Mouse (Mus musculus) left cerebral cortex, postnatal 14 days (tissue): ENCODE results near the gene Lhx2. TPM values are rescaled to one million over a fixed set of nuclear protein-coding genes. Genes with fewer than 3 reads are reported as not detected.
A peak's percentile ranks its signal among the peaks of the same experiment; 100 is the strongest.

Experiments used
- DNase-seq, 2 experiments: peaks; one replicate each; pipeline ENCODE4 v3.0.0; 2021 to 2022; ENCODE audit warnings: low spot score in 2 of 2, mixed read lengths in 1 of 2
- intact Hi-C: fragments of 180-260 bp; cut with DNase I; formaldehyde crosslinking; loops from one replicate; pipeline ENCODE4 v1.15.1; 2025
- long read RNA-seq, 2 experiments: library from polyadenylated mRNA; stranded (forward); transcript quantifications; one replicate each; pipeline ENCODE4 v2.0.0; 2021
- total RNA-seq, 2 experiments: library from RNA; stranded (reverse); gene quantifications; 2 replicates each; pipeline ENCODE4 v1.2.3; 2021

The Lhx2 gene
- 10 to 100 TPM; 73.2 to 85.4 TPM for total RNA-seq
- long read RNA-seq, experiment 1, transcript Lhx2-201 (5 exons, 2,840 nt) = major isoform, 48 of 82 reads
- long read RNA-seq, experiment 1, transcript Lhx2-203 (5 exons, 1,696 nt) = minor isoform, 18 of 82 reads
- long read RNA-seq, experiment 1, partial matches to known transcripts = 7 of 82 reads
- long read RNA-seq, experiment 1, other reads (novel, unspliced or antisense) = 9 of 82 reads
- long read RNA-seq, experiment 2, transcript Lhx2-201 (5 exons, 2,840 nt) = major isoform, 54 of 89 reads
- long read RNA-seq, experiment 2, transcript Lhx2-203 (5 exons, 1,696 nt) = minor isoform, 14 of 89 reads
- long read RNA-seq, experiment 2, partial matches to known transcripts = 10 of 89 reads
- long read RNA-seq, experiment 2, other reads (novel, unspliced or antisense) = 11 of 89 reads

GRCm38 (mm10) chr2:38338990-38339909, at the start of gene Lhx2:
TSS of gene Lhx2 (plus strand) at chr2:38339281.
- peak in 1 of 2 experiments; percentile 21 for DNase-seq
- intact Hi-C loops = no loop called here

- no peak for DNase-seq
- intact Hi-C loops = no loop called here
These were observed 47.6 kb upstream of the Lhx2 start for GRCm38 (mm10) chr2:38291526-38291925.

GRCm38 (mm10) chr2:38295939-38296338, 43.1 kb upstream of the Lhx2 start:
- intact Hi-C loops = no loop called here
- DNase-seq = no peak

DNA sequence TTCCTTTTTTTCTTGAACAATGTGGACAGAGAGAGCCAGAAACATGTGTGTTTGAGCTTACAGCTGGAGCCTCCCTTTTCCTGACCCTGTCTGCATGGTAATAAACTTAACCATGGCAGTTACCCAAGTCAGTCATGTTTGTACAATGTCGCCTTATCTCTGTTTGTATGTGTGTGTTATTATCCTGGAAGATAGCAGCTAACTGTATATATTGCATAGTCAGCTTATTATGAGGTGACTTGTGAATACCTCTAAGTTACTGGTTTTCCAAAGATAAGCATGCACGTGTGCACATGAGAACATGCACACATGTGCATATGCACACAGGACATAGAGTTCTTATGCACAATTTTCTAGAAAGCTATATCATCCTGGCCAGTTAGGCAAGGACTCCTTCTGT, 38.1 kb upstream of the Lhx2 start:
- intact Hi-C loops = no loop called here
- DNase-seq = no peak

DNA sequence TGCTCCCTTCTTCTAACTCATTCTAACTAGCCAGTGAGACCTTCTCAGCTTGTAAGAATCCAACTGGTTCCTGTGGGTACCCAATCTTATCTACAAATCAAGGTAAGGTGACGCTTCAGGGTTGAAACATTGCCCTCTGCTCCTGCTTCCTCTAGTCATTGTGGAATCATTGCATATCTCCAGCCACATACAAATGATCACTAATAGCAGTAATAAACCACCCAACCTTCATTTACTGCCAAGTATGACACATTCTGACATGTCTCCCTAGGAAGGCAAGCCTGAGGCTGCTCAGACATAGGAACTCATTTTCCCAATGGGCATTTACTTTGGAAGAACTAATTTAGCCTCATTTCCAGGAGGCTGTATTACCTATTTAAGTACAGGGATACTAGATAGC, 33.9 kb upstream of the Lhx2 start:
- intact Hi-C loops = no loop called here
- no peak for DNase-seq

DNA sequence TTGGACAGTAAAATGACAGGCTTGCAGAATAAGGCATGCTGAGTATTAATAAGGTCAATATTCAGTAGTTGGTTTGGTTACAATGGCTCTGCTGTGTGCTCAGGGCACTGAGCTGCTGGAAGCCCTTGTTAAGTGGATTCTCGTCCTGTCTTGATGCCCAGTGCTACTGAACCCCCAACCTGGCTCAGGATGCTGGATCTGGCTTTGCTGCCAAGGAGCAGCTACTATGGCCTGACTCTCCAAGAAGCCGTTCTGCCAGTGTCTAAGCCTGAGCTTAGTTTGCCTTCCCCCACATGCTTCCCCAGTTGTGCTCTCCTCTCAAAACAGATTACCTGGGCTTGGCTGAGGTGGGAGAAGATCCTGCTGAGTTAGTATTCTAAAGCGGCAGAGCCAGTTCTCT, 26.2 kb upstream of the Lhx2 start:
- no peak for DNase-seq
- intact Hi-C loops = no loop called here

- no peak for DNase-seq
- intact Hi-C loops = no loop called here
These were observed 25.7 kb upstream of the Lhx2 start for GRCm38 (mm10) chr2:38313399-38313798.

- DNase-seq = no peak
- intact Hi-C loops = no loop called here
These were observed 20.0 kb upstream of the Lhx2 start for GRCm38 (mm10) chr2:38319086-38319485.

DNA sequence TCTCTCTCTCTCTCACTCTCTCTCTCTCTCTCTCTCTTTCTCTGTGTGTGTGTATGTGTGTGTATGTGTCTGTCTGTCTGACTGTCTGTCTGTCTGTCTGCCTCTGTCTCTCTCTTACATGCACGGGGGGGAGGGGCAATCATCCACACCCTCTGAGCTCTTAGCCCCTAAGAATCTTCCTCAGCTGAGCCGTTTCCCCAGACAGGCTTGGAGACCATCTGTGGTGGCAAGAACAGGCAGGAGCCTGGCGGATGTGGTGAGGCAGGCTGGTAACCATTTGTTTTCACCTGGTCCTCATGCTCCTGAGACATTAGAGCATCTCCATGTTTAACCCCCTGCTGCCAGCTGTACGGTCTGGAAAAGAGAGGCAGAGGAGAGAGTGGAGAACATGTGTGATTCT, 18.2 kb upstream of the Lhx2 start:
- intact Hi-C loops = no loop called here
- no peak for DNase-seq

GRCm38 (mm10) chr2:38323380-38323779, 15.7 kb upstream of the Lhx2 start:
- intact Hi-C loops = no loop called here

DNA sequence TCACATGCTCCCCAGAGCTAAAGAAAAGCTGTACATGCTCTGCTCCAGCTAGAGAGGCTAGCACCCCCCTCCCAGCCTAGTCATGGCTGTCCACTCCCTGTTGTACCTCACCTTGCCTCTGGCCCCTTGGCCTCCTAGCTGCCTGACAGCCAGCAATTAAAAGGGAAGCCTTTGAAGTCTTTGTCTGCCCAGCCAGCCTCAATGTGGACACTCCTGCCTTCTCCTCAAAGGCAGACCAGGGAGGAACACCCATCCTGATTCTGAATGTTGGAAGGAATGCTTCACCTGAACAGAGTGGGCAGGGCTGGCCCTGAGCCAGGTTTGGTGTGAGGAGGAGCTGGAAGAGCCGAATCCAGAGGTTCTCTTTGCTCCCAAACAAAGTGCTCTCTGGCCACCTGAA, 12.4 kb upstream of the Lhx2 start:
- DNase-seq = no peak
- intact Hi-C loops = no loop called here

More at GRCm38 (mm10) chr2:38323380-38323779, 15.7 kb upstream of the Lhx2 start:
- DNase-seq = no peak

GRCm38 (mm10) chr2:38333586-38334119, 5.4 kb upstream of the Lhx2 start:
- intact Hi-C loops = no loop called here
- no peak for DNase-seq

- no peak for DNase-seq
- intact Hi-C loops = no loop called here
These were observed 2.5 kb upstream of the Lhx2 start for GRCm38 (mm10) chr2:38336606-38337005.

DNA sequence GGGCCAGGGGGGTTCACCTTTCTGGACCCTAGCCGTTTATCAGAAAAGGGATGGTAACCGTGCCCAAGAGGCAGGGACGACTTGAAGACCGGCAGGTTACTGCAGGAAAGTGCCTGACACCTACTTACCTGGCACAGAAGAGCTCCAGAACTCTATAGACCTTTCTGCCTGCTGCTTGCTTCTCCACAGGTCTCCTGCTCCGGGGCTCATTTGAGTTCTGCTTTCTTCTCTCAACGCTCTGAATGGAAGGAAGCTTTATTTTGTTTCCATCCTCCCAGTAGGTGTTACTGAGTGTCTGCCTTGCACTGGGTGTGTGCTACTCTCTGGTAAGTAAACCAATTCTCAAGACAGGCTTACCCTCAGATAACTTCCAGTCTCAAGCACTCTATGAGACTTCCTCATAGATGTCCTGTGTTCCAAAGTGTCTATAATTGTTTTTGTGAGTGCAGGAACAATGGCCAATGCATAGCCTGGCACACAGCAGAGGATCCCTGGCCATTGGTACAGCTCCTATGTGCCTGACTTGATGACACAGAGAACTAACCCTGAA, 1.9 kb upstream of the Lhx2 start:
- DNase-seq = no peak
- intact Hi-C loops = no loop called here

DNA sequence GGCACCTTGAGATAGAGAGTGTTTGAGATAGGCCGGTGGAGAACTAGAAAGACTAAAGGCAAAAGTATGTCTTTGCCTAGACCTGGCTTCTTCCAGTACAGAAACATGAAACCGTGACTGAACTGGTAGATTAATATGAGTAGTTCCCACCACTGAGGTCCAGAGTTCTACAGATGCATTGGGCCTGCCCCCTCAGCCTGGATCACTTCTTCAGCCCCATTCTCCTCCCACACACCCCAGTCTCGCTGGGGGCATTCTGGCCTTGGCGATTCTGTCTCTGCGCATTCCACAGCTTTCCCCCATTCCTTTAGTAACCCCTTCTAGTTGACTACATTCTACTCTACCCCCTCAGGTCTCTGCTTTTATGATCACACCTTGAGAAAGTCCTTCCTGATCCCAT, 1.4 kb upstream of the Lhx2 start:
- no peak for DNase-seq
- intact Hi-C loops = no loop called here

- intact Hi-C loops = no loop called here
- no peak for DNase-seq
These were observed 641 bp upstream of the Lhx2 start for GRCm38 (mm10) chr2:38338348-38338932.

DNA sequence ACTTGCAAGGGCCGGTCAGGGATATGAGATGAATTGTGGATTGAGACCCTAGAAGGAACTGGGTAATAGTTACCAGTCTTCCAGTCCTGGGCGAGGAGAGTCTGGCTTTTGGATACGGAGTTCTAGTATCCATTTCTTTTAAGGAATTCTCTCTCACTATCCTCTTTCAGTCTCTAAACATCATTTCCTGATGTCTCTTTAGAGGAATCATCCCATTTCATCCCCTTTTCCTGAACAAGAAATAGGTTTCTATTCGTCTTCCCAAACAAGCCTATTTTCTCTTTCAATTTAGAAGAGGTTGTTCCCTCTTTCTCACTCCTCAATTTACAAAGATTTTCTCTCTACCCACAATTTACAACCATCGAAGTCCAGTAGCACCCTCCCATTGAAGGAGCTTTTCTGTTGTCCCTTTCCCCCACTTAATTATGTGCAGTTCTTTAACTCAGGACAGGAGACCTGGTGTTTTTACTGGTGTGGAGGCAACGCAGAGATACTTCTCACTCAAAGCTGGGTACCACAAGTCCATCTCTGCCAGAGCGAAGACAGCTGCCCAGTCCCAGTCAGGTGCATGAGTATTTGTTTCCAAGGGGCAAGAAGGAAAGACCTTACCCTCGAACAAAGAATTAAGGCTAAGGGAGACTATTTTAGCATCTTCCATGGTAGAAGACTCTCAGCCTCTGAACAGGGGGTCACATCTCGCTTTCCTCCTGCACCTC, 987 bp downstream of the Lhx2 start:
- intact Hi-C loops = loop anchor here (10.0 kb wide), 1 partner anchor 195 kb away; no protein-coding TSS in a partner anchor
- no peak for DNase-seq

DNA sequence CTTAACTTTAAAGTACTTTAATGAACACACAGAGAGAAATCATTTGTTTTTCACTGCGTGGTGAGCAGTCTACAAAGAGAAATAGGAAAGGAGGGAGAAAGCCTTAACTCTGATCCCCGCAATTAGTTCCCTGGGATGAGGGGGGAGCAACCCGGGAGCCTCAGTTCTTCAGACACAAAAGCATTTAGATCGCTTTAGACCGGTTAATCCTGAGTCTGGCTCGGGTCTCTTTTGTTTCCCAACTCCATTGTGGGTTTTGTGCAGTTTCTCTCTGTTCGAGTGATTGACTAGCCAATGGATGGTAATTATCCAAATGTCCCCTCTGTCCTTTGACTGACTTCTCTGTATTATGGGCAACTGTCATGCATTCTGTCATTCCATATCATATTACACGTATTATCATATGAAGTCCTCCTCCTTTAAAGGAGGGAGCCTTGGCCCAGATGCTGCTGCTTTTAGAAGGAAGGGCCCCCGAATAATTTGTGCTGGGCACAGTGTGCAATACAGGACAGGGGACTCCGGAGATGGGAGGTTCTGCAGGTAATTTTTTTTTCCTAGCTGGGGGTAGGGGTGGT, 1.6 kb downstream of the Lhx2 start:
- DNase-seq = no peak
- intact Hi-C loops = loop anchor here (10.0 kb wide), 1 partner anchor 196 kb away; no protein-coding TSS in a partner anchor
